Mouse (Mus musculus) gastrocnemius, adult 8-10 months (tissue): Measurements from ENCODE around the gene Pcx. TPM values are rescaled to one million over a fixed set of nuclear protein-coding genes. Genes with fewer than 3 reads are reported as not detected.

Source experiments
- DNase-seq, 2 experiments: peaks; one replicate each; pipeline ENCODE4 v3.0.0; 2022; ENCODE audit warnings: low spot score in 2 of 2
- total RNA-seq, 4 experiments: library from RNA; stranded (reverse); gene quantifications; 2 replicates each; pipeline ENCODE4 v1.2.4; 2022

Pcx gene
- 100 to 1,000 TPM in 2 of 4 experiments, 10 to 100 TPM in 2; 60.2 to 229 (median 114) TPM for total RNA-seq

DNA sequence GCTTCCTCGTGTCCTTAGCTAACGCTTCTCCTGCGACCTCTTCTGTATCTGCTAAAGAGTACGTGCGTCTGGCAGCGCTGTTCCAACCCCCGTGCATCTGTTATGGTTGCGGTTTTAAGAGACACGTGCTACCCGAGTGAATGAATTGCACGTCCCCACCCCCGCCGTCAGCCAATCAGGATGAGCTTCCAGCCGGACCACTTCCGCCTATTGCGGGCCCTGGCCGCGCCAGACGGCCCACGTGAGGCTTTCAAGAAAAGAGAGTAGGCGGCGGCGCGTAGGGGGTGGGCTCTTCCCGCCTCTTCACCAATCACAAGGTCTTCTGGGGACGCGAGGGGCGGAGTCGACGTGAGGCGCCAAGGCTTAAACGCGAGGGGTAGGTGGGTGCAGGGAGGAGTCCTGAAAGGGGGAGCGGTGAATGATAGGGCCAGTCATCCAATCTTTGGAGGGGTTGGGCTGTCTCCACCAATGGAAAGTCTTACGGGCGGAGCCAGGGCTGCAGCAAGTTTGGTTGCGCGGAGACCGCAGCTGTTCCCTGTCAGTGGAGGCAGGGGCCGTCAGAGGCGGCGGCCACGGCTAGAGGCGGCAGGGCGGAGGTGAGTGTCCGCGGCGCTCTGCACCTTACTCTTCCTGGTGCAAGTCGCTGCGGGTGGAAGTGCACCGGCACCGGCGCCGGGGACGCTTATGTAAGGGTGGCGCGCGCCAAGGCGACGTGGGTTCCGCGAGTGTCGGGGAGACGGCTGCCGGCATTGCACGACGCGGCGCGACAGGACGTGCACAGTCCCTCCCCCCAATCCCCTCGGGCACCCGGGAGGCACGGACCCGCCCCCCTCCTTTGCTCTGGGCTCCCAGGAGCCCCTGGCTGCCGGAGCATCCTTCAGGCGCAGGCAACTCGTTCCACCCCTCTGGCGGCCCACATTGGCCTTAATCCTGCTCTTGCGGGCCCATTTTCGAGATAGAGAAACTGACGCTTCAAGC is at the start of gene Pcx:
TSS of gene Pcx (plus strand) at position 487 of the 978 bp plus-strand sequence.
- peak; percentile 99 to 100 for DNase-seq

DNA sequence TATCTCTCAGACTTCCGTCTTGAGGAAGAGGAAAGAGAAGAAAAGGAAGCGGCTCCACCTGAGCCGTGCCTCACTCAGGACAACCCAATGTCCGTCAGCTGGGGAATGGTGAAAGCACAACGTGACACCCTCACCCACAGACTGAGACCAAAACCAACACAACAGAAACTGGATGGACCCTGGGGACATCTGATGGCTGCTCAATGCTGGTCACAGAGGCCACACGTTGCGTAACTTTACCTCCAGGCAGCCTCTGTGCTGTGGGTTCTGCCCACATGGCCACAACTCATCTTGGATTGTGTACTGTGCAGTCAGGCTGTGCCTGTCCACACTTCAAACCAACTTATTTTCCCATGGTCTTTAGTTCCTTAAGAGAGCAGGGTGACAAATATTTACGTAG is 48.3 kb upstream of the Pcx start:
- DNase-seq, result no peak

DNA sequence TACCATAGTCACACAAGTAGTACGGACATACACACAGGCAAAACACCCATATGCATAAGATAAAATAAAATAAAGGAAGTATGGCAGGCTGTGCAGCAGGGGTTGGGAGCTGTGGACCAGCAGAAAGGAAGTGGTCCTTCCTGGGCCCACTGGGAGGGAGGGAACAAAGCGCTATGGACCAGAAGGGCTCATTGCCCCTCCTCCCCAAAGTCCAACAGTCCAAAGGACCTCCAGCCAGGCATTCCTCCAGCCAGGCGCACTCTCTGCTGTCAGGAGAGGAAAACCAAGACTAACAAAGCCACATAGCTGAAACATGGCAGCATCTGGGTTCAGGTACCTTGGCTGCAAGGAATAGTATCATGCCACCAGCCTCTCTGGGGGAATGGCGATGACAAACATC is 45.6 kb upstream of the Pcx start:
- DNase-seq, result no peak

DNA sequence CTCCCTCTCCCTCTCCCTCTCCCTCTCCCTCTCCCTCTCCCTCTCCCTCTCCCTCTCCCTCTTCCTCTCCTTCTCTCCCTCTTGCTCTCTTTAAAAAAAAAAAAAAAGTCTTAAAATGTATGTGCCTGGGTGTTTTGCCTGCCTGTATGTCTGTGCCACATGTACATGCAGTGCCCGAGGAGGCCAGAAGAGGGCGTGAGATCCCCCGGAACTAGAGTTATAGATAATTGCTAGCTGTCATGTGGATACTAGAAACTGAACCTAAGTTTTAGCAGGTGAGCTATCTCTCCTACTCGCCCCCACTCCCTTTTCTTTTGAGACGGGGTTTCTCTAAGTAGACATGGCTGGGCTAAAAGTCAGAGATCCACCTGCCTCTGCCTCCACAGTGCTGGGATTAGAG is 41.9 kb upstream of the Pcx start:
- no peak for DNase-seq

DNA sequence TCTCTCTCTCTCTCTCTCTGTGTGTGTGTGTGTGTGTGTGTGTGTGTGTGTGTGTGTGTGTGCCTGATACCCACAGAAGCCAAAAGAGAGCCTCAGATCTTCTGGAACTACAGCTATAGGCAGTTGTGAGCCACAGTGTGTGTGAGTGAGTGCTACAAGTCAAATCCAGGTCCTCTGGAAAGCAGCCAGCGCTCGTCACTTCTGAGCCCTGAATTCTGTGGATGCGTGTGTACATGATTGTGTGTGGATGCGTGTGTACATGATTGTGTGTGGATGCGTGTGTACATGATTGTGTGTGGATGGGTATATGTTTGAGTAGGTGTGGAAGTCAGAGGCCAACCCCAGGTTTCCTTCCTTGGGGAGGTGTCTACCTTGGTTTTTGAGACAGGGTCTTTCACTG is 36.7 kb upstream of the Pcx start:
- DNase-seq, result no peak

DNA sequence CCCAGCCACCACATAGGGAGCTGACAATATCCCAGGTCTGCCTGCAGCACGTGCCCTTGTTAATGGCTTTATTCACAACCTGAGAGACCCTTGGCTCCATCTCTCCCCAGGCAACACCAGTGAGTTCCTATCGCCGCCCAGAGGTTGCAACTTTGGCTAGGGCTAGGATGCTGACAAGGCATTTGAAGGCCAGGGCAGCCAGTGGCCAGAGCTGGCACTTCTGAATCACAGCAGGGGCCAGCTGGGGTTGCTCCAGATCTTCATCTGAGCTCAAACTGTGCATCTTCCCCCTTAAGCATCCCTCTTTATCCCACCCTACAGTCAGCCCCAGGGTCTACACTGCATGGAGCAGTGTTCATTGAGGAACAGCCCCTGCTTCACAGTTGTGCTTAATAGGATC is 35.5 kb upstream of the Pcx start:
- DNase-seq, result no peak

DNA sequence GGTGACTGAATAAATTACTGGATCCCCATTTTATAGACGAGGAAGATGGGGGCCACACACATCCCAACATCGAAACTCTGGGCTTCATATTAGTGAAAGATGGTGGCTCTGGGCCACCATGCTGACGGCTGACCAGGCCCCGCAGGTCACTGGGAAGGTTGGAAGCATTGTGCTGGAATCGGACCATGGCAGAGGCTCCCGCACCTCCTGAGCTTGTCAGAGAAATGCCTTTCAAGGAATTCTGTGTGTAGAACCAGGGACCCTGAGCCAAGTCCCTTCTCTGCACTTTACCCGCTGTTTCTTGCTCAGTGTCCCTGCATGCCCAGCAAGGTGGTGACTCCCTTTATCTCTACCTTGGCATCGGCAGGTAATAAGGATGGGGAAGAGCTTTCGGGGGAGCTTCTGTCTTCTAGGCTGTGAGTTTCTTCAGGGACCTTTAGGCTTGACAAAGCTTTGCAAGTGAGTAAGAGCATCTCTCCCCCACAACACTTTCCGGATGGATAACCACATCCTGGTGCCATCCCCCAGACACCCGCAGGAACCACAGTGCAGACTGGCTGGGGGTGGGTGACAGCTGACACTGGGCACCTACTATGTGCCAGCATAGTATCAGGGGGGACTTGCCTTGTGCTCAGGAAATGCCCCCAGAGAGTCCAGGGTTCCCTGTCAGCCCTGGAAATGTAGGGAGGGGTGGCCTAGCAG is 34.9 kb upstream of the Pcx start:
- DNase-seq, result no peak

DNA sequence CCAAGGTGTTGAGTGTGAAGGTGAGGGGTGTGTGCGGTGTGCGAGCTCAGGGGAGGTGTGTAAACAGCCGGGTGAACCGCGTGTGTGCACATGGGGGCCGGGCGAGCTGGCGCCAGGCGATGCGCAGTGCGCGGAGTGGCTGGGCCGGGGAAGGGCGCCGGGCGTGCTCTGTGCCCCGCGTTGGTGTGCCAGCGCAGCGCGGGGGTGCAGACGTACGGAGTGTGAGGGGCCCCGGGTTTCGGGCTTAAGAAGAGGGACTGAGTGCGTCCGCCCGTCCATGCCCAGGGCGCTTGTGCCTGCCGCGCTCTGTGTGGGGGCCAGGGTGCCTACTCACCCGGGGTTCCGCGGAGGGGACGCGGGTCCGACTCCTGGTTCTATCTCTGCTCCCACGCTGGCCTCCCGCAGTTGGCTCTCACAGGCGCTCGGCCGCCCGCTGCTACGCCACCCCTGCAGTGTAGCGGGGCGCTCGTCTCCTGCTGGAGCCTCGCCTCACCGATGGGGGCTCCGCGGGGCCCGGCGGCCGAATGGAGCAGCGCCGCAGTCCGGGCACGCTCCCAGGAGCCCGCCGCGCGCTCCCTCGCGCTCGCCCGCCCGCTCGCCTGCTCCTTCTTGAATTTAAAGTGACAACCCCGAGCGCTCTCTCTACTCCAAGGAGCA is 33.5 kb upstream of the Pcx start:
- DNase-seq, result no peak

DNA sequence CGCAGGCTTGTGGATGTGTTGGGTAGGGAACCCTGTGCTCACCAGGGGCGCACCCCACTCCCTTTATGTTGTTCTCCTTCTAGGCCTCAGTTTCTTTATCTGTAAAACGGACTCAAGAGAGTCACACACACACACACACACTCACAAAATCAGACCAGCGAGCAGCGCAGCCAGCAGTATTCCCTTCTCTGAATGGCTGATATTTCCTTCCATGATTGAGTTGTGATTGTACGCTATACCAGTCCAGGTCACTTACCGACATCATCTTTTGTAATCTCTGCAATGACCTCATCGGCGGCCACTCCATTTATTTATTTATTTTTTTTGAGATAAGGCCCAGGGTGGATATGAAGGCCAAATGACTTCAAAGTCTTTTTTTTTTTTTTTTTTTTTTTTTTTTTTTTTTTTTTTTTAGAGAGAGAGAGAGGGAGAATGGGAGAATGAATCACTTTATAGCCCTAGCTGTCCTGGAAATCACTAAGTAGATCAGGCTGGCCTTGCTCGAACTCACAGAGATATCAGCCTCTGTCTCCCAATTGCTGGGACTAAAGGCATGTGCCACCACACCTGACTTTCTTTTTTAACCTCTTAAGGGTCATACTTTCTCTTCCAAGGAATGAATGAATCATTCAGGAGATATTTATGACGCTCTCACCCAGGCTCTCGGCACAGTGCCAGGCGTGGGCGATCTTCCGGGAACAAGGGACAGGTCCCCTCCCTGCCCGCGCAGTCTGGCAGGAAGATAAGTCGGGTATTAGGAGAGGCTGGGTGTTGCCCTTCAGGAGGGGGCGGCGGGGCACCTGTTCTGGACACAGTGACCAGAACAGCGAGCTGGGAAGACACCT is 32.7 kb upstream of the Pcx start, which contains the start of gene Syt12:
TSS of gene Syt12 (minus strand) at position 103 of the 845 bp plus-strand sequence.
- DNase-seq, result no peak

DNA sequence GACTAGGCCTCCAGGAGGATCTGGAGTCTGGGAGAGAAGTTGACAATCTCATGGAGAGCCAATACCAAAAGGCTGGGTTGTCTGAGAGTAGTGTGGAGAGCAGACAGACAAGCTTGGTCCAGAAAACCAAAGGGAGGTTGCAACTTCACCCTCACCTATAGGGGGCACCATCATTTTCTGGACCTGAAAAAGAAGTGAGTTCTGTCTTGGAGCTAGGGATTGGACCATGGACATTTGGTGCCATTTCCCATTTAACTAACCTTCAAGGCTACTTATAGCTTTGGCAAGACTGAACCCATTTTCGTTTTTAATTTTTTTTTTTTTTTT is 32.1 kb upstream of the Pcx start:
- no peak for DNase-seq

DNA sequence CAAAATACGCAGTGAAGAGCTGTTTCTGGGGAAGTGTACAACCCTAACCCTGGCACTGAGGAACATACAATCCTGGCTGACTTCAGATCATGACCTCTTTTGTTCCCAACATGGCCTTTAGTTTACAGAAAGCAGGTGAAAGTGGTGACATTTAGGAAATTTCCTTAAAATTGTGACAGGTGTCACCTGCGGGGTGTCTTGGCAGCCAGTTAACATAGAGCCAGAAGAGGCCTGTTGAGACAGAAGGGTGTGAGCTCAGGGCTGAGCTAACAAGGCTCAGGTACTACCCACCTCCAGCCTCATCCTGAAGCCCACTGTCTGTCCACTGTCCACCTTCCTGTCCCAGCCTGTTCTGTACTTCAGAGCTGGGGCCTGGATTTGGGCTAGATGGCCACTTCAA is 30.2 kb upstream of the Pcx start:
- no peak for DNase-seq

DNA sequence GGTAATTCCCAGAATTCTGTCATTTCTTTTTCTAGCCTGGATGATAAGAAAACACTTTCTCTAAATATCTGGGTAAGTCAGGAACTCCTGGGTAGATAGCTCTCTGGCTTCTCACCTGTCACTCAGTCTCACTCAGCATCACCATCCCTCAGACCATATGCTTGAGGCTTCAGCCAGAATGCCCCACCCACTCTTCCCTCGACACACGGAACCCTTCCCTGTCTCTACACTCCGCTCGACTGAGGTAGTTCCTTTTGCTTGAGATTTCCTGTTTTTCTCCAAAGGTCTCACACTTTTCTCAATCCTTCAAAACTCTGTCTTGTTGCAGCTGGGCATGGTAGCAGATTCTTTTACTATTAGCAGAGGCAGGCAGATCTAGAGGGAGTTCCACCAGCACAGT is 28.9 kb upstream of the Pcx start:
- DNase-seq, result no peak

DNA sequence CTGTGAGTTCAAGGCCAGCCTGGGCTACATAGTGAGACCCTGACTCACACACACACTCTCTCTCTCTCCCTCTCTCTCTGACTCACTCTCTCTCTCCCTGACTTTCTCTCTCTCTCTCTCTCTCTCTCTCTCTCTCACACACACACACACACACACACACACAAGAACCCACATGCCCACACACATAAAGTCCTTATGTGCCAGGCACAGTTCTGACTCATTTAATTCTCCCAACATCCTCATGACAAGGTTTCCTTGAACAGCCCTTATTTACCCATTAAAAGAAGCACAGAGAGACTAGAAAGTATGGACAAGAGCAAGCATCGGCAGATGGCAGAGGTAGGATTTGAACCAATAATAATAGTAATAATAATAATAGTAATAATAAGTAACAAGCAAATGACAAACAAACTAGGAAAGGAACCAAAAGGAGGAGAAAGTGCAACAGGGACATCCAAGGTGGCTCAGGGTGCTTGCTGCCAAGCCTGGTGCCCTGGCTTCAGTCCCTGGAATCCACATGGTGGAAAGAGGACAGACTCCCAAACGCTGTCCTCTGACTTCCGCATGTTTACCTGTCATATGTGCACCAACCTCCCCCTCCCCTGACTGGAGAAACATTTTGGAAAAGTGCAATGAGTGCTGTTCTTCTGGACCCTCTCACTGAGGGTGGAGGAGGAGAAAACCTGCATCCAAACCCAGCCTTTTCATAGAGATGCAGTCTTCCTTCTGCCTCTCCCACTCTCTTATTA is 28.0 kb upstream of the Pcx start:
- DNase-seq, result no peak

DNA sequence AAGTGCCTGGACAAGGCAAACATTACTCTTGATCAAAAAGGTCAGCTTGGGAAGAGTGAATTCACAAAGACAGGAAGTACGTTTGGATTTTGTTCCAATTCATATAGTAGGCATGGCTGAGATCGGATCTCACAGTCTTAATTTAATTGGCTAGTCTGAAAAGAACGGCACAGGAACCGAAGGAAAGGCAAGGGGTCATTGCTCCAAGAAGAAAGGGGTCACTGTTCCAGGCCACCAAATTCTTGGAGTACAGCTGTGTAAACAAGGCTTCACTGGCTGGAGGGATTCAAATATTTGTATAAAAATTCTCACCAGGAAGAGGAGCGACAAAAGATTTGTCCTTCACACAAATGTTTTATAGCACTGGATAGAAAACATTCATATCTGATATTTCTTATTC is 25.3 kb upstream of the Pcx start:
- DNase-seq, result no peak

DNA sequence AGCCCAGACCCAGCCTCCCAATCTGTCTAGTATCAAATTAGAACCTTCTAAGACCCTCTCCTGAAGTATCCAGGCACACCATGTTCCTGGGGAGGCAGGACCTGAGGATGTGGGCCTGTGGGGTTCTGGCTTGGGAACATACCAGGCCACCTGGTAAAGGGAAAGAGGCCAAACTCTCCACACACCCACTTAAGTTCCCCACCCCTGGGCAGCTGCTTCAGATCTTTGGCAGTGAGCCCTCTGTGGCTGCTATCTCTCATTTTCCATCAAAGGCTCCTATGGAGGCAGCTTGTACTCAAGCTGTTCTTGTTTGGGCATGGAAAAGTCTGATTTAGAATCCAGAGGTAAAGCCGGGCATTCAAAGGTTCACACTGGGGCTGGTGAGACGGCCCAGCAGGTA is 22.4 kb upstream of the Pcx start:
- no peak for DNase-seq

DNA sequence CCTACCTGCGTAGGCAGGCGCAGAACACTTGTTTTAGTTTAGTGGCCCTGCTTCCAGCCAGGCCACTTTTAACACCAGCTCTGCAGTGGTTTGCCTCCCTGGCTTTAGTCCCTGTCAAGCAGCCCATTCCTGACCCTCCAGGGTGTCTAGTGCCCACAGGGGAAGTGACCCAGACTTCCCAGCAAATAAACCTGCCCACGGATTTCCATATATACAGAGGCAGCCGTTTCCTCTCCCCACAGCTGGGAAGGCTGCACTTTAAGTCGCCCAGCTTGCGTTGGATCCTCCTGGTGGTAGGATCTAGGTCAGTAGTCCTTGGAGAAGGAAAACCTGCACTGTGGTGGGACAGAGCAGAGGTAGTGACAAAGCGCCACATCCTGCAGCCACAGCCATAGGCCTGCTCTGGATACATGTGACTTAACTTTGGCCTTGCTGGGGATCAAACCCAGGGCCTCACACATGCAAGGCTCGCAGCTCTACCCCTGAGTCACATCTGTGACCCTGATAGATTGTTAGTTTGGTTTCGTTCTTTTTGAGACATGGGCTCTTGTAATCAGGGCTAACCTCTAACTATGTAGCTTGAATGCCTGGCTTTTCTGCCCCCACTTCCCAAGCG is 19.1 kb upstream of the Pcx start:
- DNase-seq, result no peak

DNA sequence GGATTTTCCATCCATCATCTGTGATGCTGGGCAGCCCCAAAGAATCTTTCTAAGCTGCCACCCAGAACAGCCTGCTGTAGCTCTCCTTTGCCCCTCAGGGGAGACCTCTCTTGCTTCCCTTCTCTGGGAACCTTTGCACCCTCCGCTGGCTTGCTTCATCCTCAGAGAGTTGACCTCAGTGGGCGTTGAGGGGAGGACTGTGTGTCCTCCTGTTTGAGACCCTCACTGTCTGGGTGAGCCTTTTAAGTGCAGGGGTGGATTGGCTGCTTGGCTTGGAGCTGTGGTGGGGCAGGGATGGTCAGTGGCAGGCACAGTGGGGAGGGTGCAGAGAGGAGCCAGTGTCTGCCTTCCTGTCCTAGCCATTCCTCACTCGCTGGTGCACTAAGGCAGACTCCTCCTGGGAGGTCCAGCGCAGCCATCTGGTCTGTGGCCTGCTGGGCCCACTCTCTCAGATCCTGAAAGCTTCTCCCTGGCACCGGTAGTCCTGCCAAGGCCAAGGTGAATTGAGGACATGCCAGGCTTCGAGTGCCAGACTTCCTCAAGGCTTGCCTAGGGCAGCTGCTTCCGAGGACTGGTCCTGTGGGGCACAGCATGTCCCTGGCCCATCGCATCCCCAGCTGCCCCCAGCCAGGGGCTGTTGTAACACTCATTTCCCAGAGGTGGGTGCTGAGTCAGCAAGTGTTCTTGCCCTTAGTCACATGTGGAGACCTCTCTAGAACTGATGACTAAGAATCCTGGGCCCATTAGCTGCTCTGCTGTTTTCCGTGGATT is 17.6 kb upstream of the Pcx start:
- DNase-seq, result peak; percentile 80 to 83

DNA sequence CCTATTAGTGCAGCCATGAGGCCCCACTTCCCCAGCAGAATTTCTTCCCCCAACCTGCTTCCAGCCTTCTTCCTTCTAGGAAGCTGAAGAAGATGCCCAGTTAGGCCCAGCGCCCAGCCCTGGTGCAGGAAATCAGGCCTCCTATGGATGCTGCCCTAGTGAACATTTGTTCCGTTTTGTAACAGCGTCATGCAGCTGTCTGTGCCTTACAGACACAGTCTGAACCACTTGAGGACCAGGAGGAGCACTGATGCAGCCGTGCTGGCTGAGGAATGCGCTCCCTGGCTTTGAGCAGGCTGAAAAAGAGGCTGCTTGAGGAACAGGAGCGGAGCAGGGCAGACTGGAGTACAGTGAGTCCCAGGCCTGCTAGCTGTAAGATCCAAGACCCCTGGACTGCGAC is 15.6 kb upstream of the Pcx start:
- DNase-seq, result no peak

DNA sequence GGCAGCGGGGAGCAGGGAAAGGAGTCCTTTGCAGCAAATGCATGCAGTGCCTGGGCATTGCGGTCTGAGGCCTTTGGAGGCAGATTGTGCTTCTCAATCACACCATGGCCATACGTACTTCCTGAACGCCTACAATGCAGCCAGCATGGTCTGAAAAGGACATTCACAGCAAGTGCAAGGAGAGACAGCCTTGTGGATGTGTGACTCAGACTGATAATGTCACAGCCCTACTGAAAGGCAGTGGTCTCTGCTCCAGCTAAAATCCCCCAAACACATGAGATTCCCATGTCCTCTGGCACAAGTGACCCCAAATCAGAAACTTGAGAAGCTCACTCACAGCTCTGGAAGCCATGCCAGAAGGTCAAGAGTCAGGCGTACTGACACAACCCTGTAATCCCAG is 14.5 kb upstream of the Pcx start:
- no peak for DNase-seq
